Mouse (Mus musculus) frontal cortex, postnatal 36 days (tissue): Measurements from ENCODE around the gene Coq9.
A peak's percentile ranks its signal among the peaks of the same experiment; 100 is the strongest.
"Not testable (repeated sequence)": the region's sequence is repeated elsewhere in the genome, so short reads cannot be mapped to it uniquely, and the experiment has no call there.

Experiments
- DNase-seq, 2 experiments: peaks; one replicate each; pipeline ENCODE4 v3.0.0; 2022; ENCODE audit warnings: low spot score in 2 of 2

The Coq9 gene

DNA sequence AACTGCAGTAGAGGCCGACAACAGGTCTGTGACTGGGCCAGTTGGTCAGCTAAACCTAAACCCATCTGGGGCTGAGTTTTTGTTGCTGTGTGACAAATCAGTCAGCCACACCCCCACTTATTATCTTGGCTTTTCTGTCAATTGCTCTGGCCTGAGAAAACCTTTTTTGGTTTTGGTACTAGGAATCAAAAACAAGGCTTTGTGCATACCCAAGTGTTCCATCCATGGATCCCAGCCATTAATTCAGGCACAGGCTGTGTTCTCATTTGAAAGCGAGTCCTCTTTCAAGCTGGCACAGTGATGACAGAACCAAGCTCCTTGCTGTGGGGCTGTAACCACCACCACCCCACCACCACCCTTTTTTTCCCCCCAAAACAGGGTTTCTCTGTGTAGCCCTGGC, 16.7 kb upstream of the Coq9 start:
- DNase-seq = no peak

DNA sequence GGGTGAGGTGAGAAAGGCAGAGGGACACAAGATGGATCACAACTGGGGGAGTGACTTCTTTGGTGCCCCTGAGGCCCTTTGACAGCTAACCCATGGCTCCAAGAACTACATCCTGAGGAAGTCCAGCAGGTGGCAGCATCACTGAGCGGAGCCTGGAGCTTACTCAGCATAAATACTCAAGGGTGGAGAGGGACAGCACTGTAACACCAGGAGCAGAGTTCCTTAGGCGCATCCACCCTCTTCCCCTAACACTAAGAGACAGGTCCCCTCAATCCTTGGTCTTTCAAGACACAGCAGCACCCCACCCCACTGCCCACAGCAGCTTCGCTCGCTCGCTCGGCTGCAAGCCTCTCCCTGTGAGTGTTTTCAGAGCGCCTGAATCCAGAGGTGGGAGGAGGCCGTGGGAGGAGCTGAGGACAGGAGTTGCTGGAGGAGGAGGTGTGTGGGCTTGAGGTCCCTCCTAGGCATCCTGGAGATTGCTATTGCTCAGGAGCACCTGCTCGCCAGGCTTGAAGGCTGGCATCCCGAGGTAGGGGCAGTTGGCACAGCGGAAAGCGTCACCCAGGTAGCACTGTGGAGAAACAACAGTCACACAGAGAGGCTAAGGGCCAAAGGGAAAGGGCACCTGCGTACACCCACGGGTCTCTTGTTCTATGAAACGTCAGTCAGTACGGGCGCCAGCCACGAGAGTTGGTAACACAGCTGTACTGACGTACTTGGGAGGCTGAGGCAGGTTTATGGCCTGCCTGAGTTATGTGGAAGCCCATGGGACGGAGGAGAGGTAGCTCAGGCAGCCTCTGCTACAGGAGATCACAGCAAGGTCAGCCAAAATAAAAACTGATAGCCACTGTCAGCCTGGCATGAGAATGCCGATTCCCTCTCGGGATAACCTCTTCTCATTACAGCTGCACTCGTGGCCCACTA, 15.2 kb upstream of the Coq9 start:
- DNase-seq = peak; percentile 43 to 73

DNA sequence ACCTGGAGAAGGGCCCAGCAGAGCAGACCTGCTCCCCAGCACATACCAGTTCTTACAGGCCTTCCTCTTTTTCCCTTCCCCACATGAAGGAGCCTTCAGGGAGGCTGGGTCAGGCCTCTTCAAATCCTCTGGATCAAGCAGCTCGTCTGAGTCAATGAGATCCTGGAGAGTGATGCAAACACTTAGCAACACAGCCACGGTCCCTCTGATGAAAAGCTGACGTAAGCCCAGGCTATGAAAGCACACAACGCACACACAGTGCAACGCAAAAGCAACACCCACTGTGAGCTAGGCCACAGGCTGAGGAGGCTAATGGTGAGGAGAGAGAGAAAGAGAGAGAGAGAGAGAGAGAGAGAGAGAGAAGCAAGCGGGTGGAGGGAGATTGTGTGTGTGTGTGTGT, 13.0 kb upstream of the Coq9 start:
- no peak for DNase-seq

DNA sequence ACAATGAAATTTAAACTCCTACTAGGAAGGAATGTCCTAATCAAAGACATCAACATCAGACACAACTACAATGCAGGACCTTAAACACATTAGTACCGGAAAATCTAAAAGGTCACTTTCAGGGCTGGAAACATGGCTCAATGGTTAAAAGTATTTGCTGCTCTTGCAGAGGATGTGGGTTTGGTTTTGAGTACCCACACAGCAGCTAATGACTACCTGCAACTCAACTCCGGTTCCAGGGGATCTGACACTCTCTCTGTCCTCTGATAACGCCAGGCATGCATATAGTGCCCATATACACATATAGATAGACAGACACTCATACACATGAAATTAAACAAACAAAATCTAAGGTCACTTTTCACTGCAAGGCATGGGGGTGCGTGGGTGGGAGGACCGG, 11.9 kb upstream of the Coq9 start:
- DNase-seq = no peak

DNA sequence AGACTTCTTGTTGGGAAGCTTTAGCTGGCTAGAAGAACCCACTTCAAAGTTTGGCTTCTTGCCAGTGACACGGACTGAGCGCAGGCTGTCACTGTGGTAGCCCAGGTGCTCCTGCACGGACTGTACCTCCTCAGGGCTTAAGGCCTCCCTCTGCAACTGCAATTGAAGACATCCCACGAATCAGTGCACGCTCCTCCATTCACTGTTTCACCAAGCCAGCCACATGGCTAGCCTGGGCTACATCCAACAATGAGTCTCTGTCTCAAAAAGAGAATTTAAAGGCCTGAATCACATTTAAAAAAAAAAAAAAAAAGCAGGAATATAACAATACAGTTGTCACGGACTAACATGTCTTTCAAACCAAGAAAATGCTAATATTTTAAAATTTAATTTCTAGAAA, 9.8 kb upstream of the Coq9 start:
- DNase-seq = no peak

DNA sequence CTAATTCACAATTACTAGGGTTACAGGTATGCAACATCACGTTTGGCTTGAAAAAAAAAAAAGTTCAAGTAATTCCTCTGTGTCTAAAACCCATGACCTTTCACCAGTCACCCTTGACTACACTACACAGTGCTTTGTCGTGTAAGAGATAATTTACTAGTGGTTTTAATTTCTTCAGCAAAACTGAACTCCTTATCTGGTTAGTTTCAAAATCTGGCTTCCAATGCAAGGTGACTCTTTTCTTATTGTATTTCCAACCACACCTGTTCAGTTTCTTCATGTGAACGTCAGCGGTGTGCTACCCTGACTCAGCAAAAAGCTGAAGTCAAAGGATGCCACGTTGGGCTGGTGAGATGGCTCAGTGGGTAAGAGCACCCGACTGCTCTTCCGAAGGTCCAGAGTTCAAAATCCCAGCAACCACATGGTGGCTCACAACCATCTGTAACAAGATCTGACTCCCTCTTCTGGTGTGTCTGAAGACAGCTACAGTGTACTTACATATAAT, 4.2 kb upstream of the Coq9 start:
- not testable (repeated sequence) for DNase-seq

DNA sequence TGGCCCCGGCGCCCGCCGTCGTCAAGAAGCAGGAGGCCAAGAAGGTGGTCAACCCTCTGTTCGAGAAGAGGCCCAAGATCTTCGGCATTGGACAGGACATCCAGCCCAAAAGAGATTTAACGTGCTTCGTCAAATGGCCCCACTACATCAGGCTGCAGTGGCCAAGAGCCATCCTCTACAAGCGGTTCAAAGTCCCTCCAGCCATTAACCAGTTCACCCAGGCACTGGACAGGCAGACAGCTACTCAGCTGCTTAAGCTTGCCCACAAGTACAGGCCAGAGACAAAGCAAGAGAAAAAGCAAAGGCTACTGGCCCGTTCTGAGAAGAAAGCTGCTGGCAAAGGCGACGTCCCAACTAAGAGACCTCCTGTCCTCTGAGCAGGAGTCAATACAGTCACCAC, 2.4 kb upstream of the Coq9 start:
- DNase-seq = not testable (repeated sequence)

DNA sequence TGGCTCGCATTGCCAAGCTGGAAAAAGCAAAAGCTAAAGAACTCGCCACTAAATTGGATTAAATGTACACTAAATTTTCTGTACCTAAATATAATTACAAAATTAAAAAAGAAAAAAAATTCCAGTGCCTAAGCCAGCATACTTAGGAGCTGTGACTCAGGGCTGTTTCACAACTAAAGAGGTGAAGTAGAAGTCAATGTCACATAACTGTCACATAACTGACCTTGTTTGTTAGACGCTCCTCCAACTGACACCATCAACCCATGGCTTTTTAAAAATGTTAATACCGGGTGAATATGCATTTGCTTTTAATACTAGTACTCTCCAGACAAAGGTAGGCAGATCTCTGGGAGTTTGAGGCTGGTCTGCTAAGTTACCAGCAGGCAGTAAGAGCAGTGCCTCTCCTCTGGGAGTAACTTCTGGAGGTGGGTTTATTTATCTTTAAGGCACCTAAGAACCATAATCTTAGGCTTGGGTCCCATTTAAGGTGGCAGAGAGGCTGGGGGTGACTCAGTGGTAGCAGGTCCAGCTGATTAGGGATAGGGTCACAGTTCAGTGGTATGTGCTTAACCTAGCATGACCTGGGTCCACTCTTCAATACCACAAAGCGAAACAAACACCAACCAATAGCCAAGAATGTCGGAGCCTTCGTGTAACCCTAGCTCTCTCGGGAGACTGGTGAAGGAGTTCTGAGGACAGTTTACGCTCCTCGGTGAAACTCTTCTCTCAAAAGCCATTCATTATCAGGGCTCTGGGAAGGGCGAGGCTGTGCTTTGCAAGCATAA, 1.5 kb upstream of the Coq9 start:
- no peak for DNase-seq

DNA sequence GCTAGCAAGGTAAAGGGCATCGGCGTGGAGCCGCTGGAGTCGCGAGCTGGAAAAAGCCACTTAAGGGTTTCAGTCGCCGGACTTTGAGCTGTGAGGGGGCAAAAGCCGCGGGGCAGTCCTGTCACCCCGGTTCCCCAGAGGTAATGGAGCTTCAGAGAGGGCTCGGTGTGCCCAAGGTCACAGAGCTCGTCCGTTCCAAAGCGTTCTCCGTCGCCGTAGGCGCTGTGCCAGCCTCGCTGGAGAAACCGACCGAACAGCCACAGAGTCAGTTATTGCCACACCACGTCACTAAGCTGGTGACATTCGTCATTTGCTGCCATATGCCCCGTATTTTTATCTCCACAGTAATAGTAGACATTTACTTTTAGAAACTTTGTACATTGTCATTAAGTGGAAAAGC, 479 bp downstream of the Coq9 start:
- peak in 1 of 2 experiments; percentile 79 for DNase-seq

DNA sequence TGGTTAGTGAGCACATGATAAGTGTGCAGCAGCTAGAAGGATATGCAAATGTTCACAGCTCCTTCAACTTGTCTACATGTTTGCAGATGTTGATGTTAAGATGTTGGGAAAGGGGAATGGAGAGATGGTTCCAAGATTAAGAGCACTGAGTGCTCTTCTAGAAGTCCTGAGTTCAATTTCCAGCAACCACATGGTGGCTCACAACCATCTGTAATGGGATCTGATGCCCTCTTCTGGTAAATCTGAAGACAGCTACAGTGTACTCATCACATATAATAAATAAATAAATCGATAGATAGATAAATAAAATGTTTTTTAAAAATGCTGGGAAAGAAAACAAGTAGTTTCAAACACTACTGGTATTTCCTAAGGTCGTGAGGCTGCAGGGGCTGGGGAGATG, 3.1 kb downstream of the Coq9 start:
- no peak for DNase-seq

DNA sequence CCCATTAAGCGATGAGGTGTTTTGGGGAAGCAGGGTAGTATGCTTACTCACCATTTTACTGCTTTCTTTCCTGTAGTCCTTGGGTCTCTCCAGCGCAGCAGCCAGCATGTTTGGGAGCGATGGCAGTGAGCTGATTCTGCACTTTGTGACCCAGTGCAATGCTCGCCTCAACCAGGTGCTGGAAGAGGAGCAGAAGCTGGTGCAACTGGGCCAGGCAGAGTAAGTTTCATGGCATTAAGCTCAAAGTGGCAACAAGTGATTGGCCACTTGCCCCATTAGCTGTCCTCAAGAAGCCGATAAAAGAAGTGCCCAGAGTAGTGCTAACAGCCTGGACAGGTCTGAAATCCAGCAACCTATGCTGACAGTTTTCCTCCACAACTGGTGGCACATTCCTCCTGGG, 11.9 kb downstream of the Coq9 start:
- no peak for DNase-seq

DNA sequence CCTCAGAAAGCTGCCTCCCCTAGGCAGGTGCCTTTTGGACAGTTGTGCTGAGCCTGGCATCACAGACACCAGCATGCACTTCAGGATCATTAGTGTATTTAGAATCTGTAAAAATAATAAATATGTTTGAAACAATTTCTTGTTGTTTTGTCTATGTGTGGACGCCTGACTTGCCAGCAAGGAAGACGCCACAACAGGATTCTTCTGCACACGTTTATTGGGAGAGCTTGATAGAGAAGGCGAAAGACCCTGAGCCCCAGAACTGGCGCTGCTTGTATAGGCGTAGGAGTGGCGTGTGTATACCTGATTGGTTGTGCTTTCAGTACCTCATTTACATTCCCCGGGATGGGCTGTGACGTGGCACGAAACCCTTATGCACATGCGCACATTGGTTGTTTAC, 16.6 kb downstream of the Coq9 start:
- DNase-seq = not testable (repeated sequence)

DNA sequence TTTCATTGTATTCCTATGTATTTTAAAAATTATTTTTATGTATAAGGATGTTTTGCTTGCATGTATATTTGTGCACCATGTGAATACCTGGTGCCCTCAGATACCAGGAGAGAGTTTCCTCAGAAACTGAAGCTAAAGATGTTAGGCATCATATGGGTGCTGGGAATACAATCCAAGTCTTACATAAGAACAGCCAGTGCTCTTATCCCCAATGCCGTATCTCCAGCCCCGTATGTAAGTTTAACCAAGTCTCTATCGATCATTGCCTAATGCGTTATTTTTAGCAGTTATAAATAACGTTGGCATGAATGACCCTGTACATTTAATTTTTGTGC, 18.9 kb downstream of the Coq9 start:
- no peak for DNase-seq

DNA sequence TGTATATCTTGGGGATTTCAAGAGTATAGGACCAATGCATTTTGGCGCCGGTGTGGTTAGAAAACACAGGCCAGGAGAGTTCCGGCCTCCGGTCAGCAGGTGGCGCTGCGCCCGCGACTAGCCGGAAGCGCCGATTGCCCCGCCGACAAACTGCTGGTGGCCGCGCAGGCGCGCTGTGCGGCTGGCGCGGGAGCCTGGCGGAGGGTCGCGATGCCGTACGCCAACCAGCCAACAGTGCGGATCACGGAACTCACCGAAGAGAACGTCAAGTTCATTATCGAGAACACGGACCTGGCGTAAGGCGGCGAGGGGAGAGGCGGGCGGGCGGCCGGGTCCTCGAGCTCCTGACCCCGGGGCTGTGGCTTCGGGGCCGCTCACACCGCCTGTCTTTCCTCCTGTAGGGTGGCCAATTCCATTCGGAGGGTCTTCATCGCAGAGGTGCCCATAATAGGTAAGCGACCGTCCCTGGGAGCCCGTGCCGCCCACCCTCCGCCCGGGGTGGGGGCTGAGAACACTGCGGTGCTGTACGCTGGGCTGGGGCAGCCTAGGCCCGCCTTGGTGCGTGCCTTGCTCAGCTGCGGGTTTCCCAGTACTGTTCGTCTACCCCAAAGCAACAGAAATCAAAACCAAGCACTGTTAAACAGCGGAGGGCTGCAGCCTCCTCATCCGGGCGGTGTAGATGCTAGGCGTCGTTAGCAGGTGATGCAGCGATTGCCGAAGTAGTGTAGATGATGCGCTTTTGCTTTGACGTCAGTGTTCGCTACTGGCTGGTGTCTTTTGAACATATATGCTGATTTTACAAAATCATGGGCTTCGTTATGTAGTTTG, 19.4 kb downstream of the Coq9 start, which contains the start of gene Polr2c:
Gene Polr2c (plus strand): TSS at position 105 of the 828 bp plus-strand sequence.
- peak; percentile 92 to 93 for DNase-seq

DNA sequence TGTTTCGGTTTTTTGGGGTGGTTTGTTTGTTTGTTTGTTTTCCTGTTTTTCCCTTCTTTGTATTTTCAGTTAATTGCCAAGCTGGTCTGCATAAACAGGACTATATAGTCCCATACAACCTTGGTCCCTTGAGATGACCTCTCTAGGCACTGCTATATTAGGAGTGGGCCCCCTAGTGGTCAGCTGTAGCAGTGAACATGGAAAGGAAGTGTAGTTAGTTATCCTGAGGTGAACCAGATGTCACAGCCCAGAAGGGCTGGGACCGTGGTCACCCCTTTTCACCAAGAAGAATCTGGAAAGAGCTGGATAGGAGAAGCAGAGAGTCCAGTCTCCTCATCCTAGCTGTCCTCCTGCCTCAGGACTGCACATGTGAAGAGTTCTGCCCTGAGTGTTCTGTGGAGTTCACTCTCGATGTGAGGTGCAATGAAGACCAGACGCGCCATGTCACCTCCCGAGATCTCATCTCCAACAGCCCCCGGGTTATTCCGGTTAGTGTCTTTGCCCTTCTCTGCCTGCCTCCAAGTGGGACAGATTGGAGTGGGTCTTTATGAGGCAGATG, 23.3 kb downstream of the Coq9 start:
- peak in 1 of 2 experiments; percentile 47 for DNase-seq

DNA sequence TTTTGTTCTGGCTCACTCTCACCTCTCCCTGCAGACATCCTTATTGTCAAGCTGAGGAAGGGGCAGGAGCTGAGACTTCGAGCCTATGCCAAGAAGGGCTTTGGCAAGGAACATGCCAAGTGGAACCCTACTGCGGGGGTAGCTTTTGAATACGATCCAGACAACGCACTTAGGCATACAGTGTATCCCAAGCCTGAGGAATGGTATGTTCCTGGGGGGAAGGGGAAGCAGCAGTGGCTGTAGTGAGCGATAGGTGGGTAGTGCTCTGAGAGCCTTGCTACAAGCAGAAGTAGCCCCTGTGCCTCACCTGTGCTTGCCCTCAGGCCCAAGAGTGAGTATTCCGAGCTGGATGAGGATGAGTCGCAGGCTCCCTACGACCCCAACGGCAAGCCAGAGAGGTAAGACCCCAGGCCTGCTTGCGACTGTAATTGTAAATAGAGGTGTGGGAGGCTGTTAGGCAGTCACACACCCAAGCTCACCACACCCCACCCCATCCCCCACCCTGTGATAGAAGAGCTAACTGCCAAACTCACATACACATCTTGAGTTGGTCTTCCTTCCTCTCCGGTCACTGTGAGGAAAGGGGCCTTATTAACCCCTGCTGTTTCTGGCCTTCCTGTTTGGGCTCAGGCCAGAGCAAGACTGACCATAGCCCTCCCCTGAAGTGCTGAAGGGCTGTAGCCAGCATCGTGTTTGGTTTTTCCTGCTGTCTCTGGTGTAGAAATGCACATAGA, 24.5 kb downstream of the Coq9 start:
- no peak for DNase-seq

DNA sequence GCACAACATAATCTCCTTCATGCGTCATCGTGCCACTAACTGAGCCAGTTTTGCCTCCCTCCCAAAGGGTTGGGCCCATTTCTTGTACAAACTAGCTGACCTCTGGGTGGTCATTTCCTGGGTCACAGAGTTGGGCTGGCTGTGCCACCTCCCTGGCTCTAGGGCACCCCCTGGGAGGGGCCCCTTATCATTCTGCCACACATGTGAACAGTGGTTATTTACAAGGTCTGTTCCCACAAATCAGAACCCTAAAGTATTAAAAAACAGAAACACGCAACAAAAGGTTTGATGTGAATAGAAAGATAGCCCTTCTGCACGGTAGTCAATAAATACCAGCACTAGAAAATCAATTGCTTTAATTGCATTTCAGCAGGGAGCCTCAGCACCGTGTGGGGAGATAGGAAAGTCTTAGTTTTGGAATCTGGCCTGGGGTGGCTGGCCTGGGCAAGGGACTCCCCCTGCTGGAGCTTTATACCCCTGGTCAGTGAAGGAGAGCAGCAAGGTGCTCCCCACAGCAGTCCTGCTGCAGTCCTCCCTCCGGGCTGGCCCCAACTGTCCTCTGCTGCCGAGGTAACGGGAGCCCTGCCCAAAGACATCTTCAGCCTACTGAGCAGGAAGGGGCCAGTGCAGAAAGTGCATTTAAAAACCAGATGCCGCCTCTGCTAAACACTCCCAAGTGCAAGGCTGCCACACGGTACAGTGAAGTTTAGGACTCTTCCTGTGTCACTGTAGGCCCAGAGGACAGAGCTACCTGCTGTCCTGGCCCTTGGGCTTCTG, 26.0 kb downstream of the Coq9 start:
- no peak for DNase-seq

DNA sequence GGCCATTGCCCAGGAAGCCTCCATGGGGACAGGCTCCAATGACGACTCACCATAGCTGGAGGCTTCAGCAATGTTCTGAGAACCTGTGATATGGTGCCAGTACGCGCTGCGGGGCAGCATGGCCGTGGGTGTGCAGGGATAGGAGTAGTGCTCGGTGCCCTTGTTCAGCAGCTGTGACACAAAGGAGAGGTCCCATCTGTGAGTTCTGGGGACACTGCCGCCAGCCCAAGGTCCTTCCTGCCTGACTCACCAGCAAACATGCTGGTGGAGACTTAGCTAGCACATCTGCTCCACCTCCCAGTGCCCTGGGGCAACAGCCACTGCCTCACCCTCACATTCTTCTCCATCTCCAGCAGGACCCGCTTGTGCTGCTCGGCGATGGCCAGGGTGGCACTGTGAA, 27.2 kb downstream of the Coq9 start:
- no peak for DNase-seq

DNA sequence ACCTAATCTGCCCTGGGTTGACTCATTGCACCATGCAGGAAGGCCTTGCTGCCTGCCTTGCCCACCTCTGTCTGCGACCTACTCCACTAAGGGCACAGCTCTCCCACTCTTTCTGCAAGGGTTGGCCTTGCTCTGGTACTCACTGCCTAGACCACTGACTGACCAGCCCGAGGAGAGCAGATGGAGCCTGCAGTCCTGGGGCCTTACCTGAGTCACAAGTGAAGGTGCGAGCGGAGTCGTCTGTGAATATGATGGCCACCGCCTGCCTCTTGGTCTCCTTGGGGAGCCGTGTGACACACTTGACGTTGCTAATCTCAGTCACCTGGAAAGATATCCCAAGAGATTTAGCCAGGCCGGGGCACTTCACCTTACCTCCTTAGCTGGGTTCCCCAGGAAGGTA, 28.8 kb downstream of the Coq9 start:
- no peak for DNase-seq

DNA sequence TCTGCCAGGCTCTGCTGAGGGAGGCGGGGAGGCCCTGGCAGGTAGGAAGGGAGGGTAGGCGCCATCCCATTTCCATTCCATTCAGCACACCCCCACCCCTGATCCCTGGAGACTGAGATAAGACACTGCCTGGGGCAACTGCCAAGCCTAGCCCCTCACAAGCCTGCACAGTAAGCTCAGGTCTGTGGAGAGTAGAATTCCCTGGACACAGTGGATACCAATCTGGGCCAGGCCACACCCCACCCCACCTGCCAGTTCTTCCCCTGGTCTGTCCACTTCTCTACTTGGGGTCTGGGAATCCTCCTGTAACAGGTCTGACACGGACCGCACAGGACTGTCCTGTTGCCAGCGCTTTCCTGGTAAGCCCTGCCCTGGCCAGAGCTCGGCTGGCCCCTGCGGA, 31.0 kb downstream of the Coq9 start:
- DNase-seq = no peak
